Mouse (Mus musculus) embryonic facial prominence, embryonic 12.5 days (tissue): ENCODE measurements around the gene App. TPM values are rescaled to one million over a fixed set of nuclear protein-coding genes. Genes with fewer than 3 reads are reported as not detected.

Source experiments
- ATAC-seq: fragments of 200-750 bp; cut with Nextera tagmentation; 2 replicates; pipeline ENCODE4 v1.8.0; 2017; ENCODE audit not compliant: insufficient number of reproducible peaks, insufficient read depth, low FRiP score, low TSS enrichment
- H3K27ac ChIP-seq: fragments of 300-500 bp; sonication (generic); 2 replicates; pipeline ENCODE4 v1.5.1; 2016; ENCODE audit warnings: mild to moderate bottlenecking
- H3K27me3 ChIP-seq: fragments of 300-500 bp; sonication (generic); 2 replicates; pipeline ENCODE4 v1.6.1; 2016; ENCODE audit warnings: mild to moderate bottlenecking, moderate library complexity
- H3K36me3 ChIP-seq: fragments of 300-500 bp; sonication (generic); 2 replicates; pipeline ENCODE4 v1.6.1; 2016; ENCODE audit warnings: mild to moderate bottlenecking
- H3K4me1 ChIP-seq: fragments of 300-500 bp; sonication (generic); 2 replicates; pipeline ENCODE4 v1.6.1; 2016
- H3K4me2 ChIP-seq: fragments of 300-500 bp; sonication (generic); replicated peaks from 2 replicates; pipeline ENCODE4 v1.6.1; 2016; ENCODE audit warnings: mild to moderate bottlenecking, moderate library complexity
- H3K4me3 ChIP-seq: fragments of 300-500 bp; sonication (generic); 2 replicates; pipeline ENCODE4 v1.5.1; 2016; ENCODE audit warnings: mild to moderate bottlenecking
- H3K9ac ChIP-seq: fragments of 300-500 bp; sonication (generic); 2 replicates; pipeline ENCODE4 v1.6.1; 2016; ENCODE audit warnings: mild to moderate bottlenecking, moderate library complexity
- H3K9me3 ChIP-seq: fragments of 300-500 bp; sonication (generic); 2 replicates; pipeline ENCODE4 v1.6.1; 2016; ENCODE audit warnings: mild to moderate bottlenecking, moderate library complexity
- WGBS: fragments of 180-500 bp; shearing (Covaris S2); methylation state at CpG from one replicate; pipeline ENCODE4 v1.1.7; 2016; 5-methylcytosine and 5-hydroxymethylcytosine counted together
- polyA plus RNA-seq: library from polyadenylated mRNA; unstranded; fragments of >200 nt; fragmentation: Nextera tagmentation; extraction: Ambion mirVana; gene quantifications from 2 replicates; pipeline ENCODE4 v1.2.1, GENCODE M21; 2016

App gene
- polyA plus RNA-seq, 1 experiment from 2014 or later = 224 TPM

GRCm38 (mm10) chr16:84987724-84988287, 185.8 kb downstream of the App start:
- peaks cover 4% of the 10 kb centered on the region; the same call in 1 of the 2 replicates for H3K4me1 ChIP-seq
- WGBS = 69% methylated on average over 8 of the region's 8 CpGs
- H3K27me3 ChIP-seq = no peaks in the 10 kb centered on the region
- no peak overlapping the region for H3K4me3 ChIP-seq
- no peak overlapping the region for H3K4me2 ChIP-seq
- H3K36me3 ChIP-seq = peaks cover 8% of the 10 kb centered on the region
- ATAC-seq = peak; percentile 45; the same call in 1 of the 2 replicates
- H3K9me3 ChIP-seq = no peaks in the 10 kb centered on the region
- no peak overlapping the region for H3K9ac ChIP-seq
- no peak overlapping the region for H3K27ac ChIP-seq

- H3K4me1 ChIP-seq = peaks cover 4% of the 10 kb centered on the region; the same call in 1 of the 2 replicates
- no peak overlapping the region for H3K4me2 ChIP-seq
- H3K4me3 ChIP-seq = no peak overlapping the region
- H3K36me3 ChIP-seq = peaks cover 8% of the 10 kb centered on the region
- no peaks in the 10 kb centered on the region for H3K27me3 ChIP-seq
- no peak overlapping the region for H3K9ac ChIP-seq
- no peak for ATAC-seq
- WGBS = 66% methylated on average over 11 of the region's 11 CpGs
- H3K27ac ChIP-seq = no peak overlapping the region
- H3K9me3 ChIP-seq = no peaks in the 10 kb centered on the region
Observed at GRCm38 (mm10) chr16:84986016-84986631, 187.4 kb downstream of the App start.

- Histone ChIP-seq H3K27me3 (no peaks in the 10 kb centered on the region), H3K9me3 (no peaks in the 10 kb centered on the region), H3K4me3 (no peak overlapping the region), H3K36me3 (peaks cover 8% of the 10 kb centered on the region), H3K4me2 (no peak overlapping the region), H3K4me1 (peaks cover 4% of the 10 kb centered on the region; the same call in 1 of the 2 replicates), H3K9ac (no peak overlapping the region), H3K27ac (no peak overlapping the region)
- no peak for ATAC-seq
- WGBS = 94% methylated on average over 3 of the region's 3 CpGs
Observed at GRCm38 (mm10) chr16:84985340-84985739, 188.2 kb downstream of the App start.

- WGBS = 83% methylated on average over 3 of the region's 3 CpGs
- ATAC-seq = no peak
- H3K9me3 ChIP-seq = no peaks in the 10 kb centered on the region
Observed at GRCm38 (mm10) chr16:84983428-84983827, 190.1 kb downstream of the App start.

DNA sequence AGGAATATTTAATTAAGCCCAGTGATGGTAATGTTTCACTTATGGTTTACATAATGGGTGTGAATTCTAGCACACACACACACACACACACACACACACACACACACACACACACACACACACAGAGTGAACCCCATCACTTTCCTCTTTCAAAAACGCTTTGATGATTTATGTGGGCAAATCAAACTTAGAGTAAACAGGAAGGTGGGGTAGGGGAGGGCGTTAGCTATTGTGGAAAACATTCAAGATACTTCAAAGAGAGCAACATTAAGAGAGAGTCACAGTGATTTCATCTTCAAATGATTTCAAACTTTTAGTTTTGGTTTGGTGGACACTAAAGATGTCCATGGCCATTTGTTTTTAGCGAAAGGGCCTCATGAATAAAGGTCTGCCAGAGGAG, 191.0 kb downstream of the App start:
- H3K4me3 ChIP-seq = no peak overlapping the region
- H3K4me1 ChIP-seq = peaks cover 4% of the 10 kb centered on the region; the same call in 1 of the 2 replicates
- H3K4me2 ChIP-seq = no peak overlapping the region
- no peaks in the 10 kb centered on the region for H3K27me3 ChIP-seq
- H3K9ac ChIP-seq = no peak overlapping the region
- ATAC-seq = no peak
- H3K36me3 ChIP-seq = peaks cover 12% of the 10 kb centered on the region
- H3K27ac ChIP-seq = no peak overlapping the region
- whole genome bisulfite sequencing = 84% methylated on average over 3 of the region's 3 CpGs
- no peaks in the 10 kb centered on the region for H3K9me3 ChIP-seq

More at GRCm38 (mm10) chr16:84983428-84983827, 190.1 kb downstream of the App start:
- H3K9ac ChIP-seq = no peak overlapping the region
- peaks cover 4% of the 10 kb centered on the region; the same call in 1 of the 2 replicates for H3K4me1 ChIP-seq
- no peak overlapping the region for H3K4me2 ChIP-seq
- H3K36me3 ChIP-seq = peaks cover 5% of the 10 kb centered on the region
- no peaks in the 10 kb centered on the region for H3K27me3 ChIP-seq
- no peak overlapping the region for H3K27ac ChIP-seq
- H3K4me3 ChIP-seq = no peak overlapping the region

DNA sequence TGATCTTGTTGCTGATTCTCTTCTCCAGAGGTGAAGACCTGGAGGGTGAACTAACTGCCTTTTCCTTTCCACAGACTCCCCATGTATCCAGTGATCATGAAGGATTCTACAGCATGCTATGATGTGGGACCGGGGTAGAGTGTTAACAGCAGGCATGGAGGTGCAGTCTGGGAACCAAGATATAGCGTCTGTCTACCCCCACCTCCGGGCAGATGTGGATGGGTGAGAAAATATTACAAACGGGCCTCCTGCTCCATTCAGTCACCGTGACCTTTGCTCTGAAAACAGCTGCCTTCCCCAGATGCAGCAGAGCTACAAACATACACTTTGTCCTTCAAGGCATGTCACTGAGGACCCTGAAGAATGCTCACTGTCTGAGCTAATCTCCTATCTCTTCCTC, 195.0 kb downstream of the App start:
- WGBS = 56% methylated on average over 5 of the region's 5 CpGs
- Histone ChIP-seq H3K4me1 (no peaks in the 10 kb centered on the region), H3K27me3 (no peaks in the 10 kb centered on the region), H3K9ac (no peak overlapping the region), H3K9me3 (no peaks in the 10 kb centered on the region), H3K27ac (no peak overlapping the region), H3K4me2 (no peak overlapping the region), H3K36me3 (peaks cover 32% of the 10 kb centered on the region), H3K4me3 (no peak overlapping the region)
- ATAC-seq = no peak

- no peaks in the 10 kb centered on the region for H3K27me3 ChIP-seq
- 86% methylated on average over 6 of the region's 6 CpGs for WGBS
- ATAC-seq = no peak
- no peaks in the 10 kb centered on the region for H3K4me1 ChIP-seq
- no peaks in the 10 kb centered on the region for H3K9me3 ChIP-seq
- no peak overlapping the region for H3K4me2 ChIP-seq
- no peak overlapping the region for H3K4me3 ChIP-seq
- H3K36me3 ChIP-seq = peaks cover 36% of the 10 kb centered on the region
- no peak overlapping the region for H3K27ac ChIP-seq
- no peak overlapping the region for H3K9ac ChIP-seq
Observed at GRCm38 (mm10) chr16:84974176-84974518, 199.4 kb downstream of the App start.

- H3K36me3 ChIP-seq = peaks cover 37% of the 10 kb centered on the region
- no peak overlapping the region for H3K4me3 ChIP-seq
- H3K4me1 ChIP-seq = no peaks in the 10 kb centered on the region
- ATAC-seq = no peak
- no peaks in the 10 kb centered on the region for H3K9me3 ChIP-seq
- no peak overlapping the region for H3K9ac ChIP-seq
- no peak overlapping the region for H3K4me2 ChIP-seq
- no peak overlapping the region for H3K27ac ChIP-seq
- H3K27me3 ChIP-seq = no peaks in the 10 kb centered on the region
- WGBS = 92% methylated on average over 15 of the region's 15 CpGs
Observed at GRCm38 (mm10) chr16:84973446-84974175, 200.0 kb downstream of the App start.

GRCm38 (mm10) chr16:84971535-84972330, 201.8 kb downstream of the App start:
- Histone ChIP-seq H3K36me3 (peaks cover 35% of the 10 kb centered on the region), H3K27me3 (no peaks in the 10 kb centered on the region), H3K4me3 (no peak overlapping the region), H3K4me2 (no peak overlapping the region), H3K9me3 (no peaks in the 10 kb centered on the region), H3K9ac (no peak overlapping the region), H3K27ac (0 out of 2 replicates have a peak overlapping the region, but pooled peaks have one; percentile 54), H3K4me1 (no peaks in the 10 kb centered on the region)
- WGBS = 54% methylated on average over 16 of the region's 16 CpGs
- ATAC-seq = no peak; the same call in 1 of the 2 replicates

GRCm38 (mm10) chr16:84969026-84969425, 204.5 kb downstream of the App start:
- no peaks in the 10 kb centered on the region for H3K9me3 ChIP-seq

GRCm38 (mm10) chr16:84966983-84967382, 206.6 kb downstream of the App start:
- Histone ChIP-seq H3K27me3 (no peaks in the 10 kb centered on the region), H3K4me2 (no peak overlapping the region), H3K27ac (no peak overlapping the region), H3K4me1 (no peaks in the 10 kb centered on the region), H3K9me3 (no peaks in the 10 kb centered on the region), H3K9ac (no peak overlapping the region), H3K4me3 (no peak overlapping the region), H3K36me3 (peaks cover 38% of the 10 kb centered on the region)
- 0 out of 2 replicates have a peak, but pooled peaks have one; percentile 35 for ATAC-seq
- 86% methylated on average over 4 of the region's 4 CpGs for WGBS

More at GRCm38 (mm10) chr16:84969026-84969425, 204.5 kb downstream of the App start:
- H3K9ac ChIP-seq = no peak overlapping the region
- H3K36me3 ChIP-seq = peaks cover 24% of the 10 kb centered on the region
- WGBS = 95% methylated on average over 7 of the region's 7 CpGs
- H3K27me3 ChIP-seq = no peaks in the 10 kb centered on the region
- no peaks in the 10 kb centered on the region for H3K4me1 ChIP-seq
- no peak for ATAC-seq
- H3K4me3 ChIP-seq = no peak overlapping the region
- no peak overlapping the region for H3K4me2 ChIP-seq
- H3K27ac ChIP-seq = no peak overlapping the region
